Comparison of ENCODE assay signal across 8 mouse cellular contexts in genomic region chr6:145211376-145212305, GRCm38 (mm10). TPM values are rescaled to one million over a fixed set of nuclear protein-coding genes. Genes with fewer than 3 reads are reported as not detected.
DNase-seq lines count a peak whose midpoint lies in the region; ATAC-seq and TF ChIP-seq lines count a peak whose summit lies in the region.

No protein-coding gene starts in this region.

- peak; percentile 32 for ATAC-seq in heart, embryonic 15.5 days (replicated peaks; ENCODE audit: insufficient number of reproducible peaks, insufficient read depth, low FRiP score, low read depth)
- ATAC-seq in midbrain, embryonic 16.5 days, result peak; percentile 15

- no peak for DNase-seq in heart, postnatal 36 days
- peak; percentile 95 for DNase-seq in ES-CJ7 (ENCODE audit: low read depth, low spot score)
- peak; percentile 37 for DNase-seq in hindlimb bud, embryonic 11.5 days (ENCODE audit: extremely low spot score, low read depth, low spot score)
- DNase-seq in ovary, adult 18-20 months (ENCODE audit: low spot score), result no peak
- DNase-seq in cerebellum, adult 11-12 months, result no peak

- intact Hi-C loops in heart, postnatal 36 days (cut with DNase I), result loop anchor here (1.0 kb wide), 1 partner anchor 131 kb away; no protein-coding TSS in a partner anchor

- H3K9me3 ChIP-seq in heart, embryonic 15.5 days (replicated peaks), result no peaks in the 10 kb centered on the region
- H3K9me3 ChIP-seq in midbrain, embryonic 16.5 days (replicated peaks; ENCODE audit: control insufficient read depth, low read length, poor library complexity, severe bottlenecking), result no peaks in the 10 kb centered on the region

- H3K27ac ChIP-seq in heart, embryonic 15.5 days, result peak overlapping the region; percentile 99
- peak overlapping the region; percentile 62 for H3K27ac ChIP-seq in cortical plate, adult 2 months (ENCODE audit: insufficient read depth, low read length)
- H3K27ac ChIP-seq in midbrain, embryonic 16.5 days (ENCODE audit: low read length), result peak overlapping the region; percentile 95

- no peaks in the 10 kb centered on the region; the same call in 1 of the 2 replicates for H3K27me3 ChIP-seq in heart, embryonic 15.5 days
- no peaks in the 10 kb centered on the region for H3K27me3 ChIP-seq in midbrain, embryonic 16.5 days (ENCODE audit: control insufficient read depth, insufficient read depth, low read depth, low read length)

- peak overlapping the region; percentile 85 for H3K4me3 ChIP-seq in heart, embryonic 15.5 days
- H3K4me3 ChIP-seq in cortical plate, adult 2 months (ENCODE audit: insufficient read depth, low read length), result peak overlapping the region; percentile 54
- H3K4me3 ChIP-seq in midbrain, embryonic 16.5 days (ENCODE audit: low read depth, low read length), result peak overlapping the region; percentile 78

- no peak for TF ChIP-seq CTCF in cortical plate, adult 2 months (IDR thresholded peaks at IDR 0.05; ENCODE audit: extremely low read depth, insufficient read depth, low read length)

- H3K36me3 ChIP-seq in heart, embryonic 15.5 days, result peaks cover 12% of the 10 kb centered on the region; the same call in 1 of the 2 replicates
- no peaks in the 10 kb centered on the region for H3K36me3 ChIP-seq in midbrain, embryonic 16.5 days (ENCODE audit: control insufficient read depth, insufficient read depth, low read length)

- H3K4me1 ChIP-seq in heart, embryonic 15.5 days (replicated peaks), result peaks cover 16% of the 10 kb centered on the region
- no peaks in the 10 kb centered on the region for H3K4me1 ChIP-seq in cortical plate, adult 2 months (ENCODE audit: control insufficient read depth, insufficient read depth, low read length)
- peaks cover 13% of the 10 kb centered on the region for H3K4me1 ChIP-seq in midbrain, embryonic 16.5 days (ENCODE audit: control insufficient read depth, insufficient read depth, low read length)

- peak overlapping the region; percentile 91 for H3K9ac ChIP-seq in heart, embryonic 15.5 days
- H3K9ac ChIP-seq in midbrain, embryonic 16.5 days (ENCODE audit: low read depth, low read length), result peak overlapping the region; percentile 88

- no peak for TF ChIP-seq POLR2A in cortical plate, adult 2 months (IDR thresholded peaks at IDR 0.05; ENCODE audit: extremely low read depth, insufficient read depth, low read length)

- WGBS in heart, embryonic 15.5 days, result 2% methylated on average over 21 of the region's 21 CpGs
- WGBS in midbrain, embryonic 16.5 days, result 4% methylated on average over 21 of the region's 21 CpGs

- peak overlapping the region; percentile 74 for H3K4me2 ChIP-seq in heart, embryonic 15.5 days
- peak overlapping the region; percentile 75 for H3K4me2 ChIP-seq in midbrain, embryonic 16.5 days (ENCODE audit: low read length)

RNA-seq across cellular contexts. Expression of gene Etfrf1, which starts 0.7 kb away (rescaled TPM):
- polyA plus RNA-seq in heart, embryonic 15.5 days (2015; fragmentation: Nextera tagmentation; extraction: Ambion mirVana), result 47.2 and 54.4 TPM in 2 replicates
- 100 to 1,000 TPM; 103 to 119 TPM for total RNA-seq in heart, postnatal 36 days (2021)
- polyA plus RNA-seq in cortical plate, adult 2 months (2012; rRNA removed), result 24.8 and 27.7 TPM in 2 replicates
- polyA plus RNA-seq in midbrain, embryonic 16.5 days (2015; fragmentation: Nextera tagmentation; extraction: Ambion mirVana), result 24.7 and 25.2 TPM in 2 replicates

RNA-seq across cellular contexts. Expression of gene Casc1, which starts 0.8 kb away (rescaled TPM):
- polyA plus RNA-seq in heart, embryonic 15.5 days (2015; fragmentation: Nextera tagmentation; extraction: Ambion mirVana), result 0.29 and 0.32 TPM in 2 replicates
- 1 to 10 TPM; 1.1 to 1.4 TPM for total RNA-seq in heart, postnatal 36 days (2021)
- polyA plus RNA-seq in cortical plate, adult 2 months (2012; rRNA removed), result 0.95 and 1.5 TPM in 2 replicates
- 0.92 and 1.0 TPM in 2 replicates for polyA plus RNA-seq in midbrain, embryonic 16.5 days (2015; fragmentation: Nextera tagmentation; extraction: Ambion mirVana)

RNA-seq across cellular contexts. Expression of gene Kras, which starts 38.4 kb away (rescaled TPM):
- 34.8 and 43.4 TPM in 2 replicates for polyA plus RNA-seq in heart, embryonic 15.5 days (2015; fragmentation: Nextera tagmentation; extraction: Ambion mirVana)
- 10 to 100 TPM; 29.2 to 32.5 TPM for total RNA-seq in heart, postnatal 36 days (2021)
- 45.5 and 46.3 TPM in 2 replicates for polyA plus RNA-seq in cortical plate, adult 2 months (2012; rRNA removed)
- 86.8 and 90.8 TPM in 2 replicates for polyA plus RNA-seq in midbrain, embryonic 16.5 days (2015; fragmentation: Nextera tagmentation; extraction: Ambion mirVana)

Comparison
In these comparisons a context has a peak if more than half of its experiments do, and no peak if none do; other contexts are left out.
1. DNase-seq: peak in ES-CJ7 (single experiment) and hindlimb bud, embryonic 11.5 days (single experiment); none in heart, postnatal 36 days (0 of 2), ovary, adult 18-20 months (single experiment) and cerebellum, adult 11-12 months (single experiment).
2. Peak in every context shown above with its lines, with median percentiles within 50 percentile points of each other: H3K27ac ChIP-seq and H3K4me3 ChIP-seq.